Mouse (Mus musculus) intestine, embryonic 16.5 days (tissue): ENCODE results near the gene 4930518I15Rik. TPM values are rescaled to one million over a fixed set of nuclear protein-coding genes. Genes with fewer than 3 reads are reported as not detected.
A peak's percentile ranks its signal among the peaks of the same experiment; 100 is the strongest.
"Not testable (repeated sequence)": the region's sequence is repeated elsewhere in the genome, so short reads cannot be mapped to it uniquely, and the experiment has no call there.

ENCODE experiments used
- ATAC-seq: fragments of 200-750 bp; cut with Nextera tagmentation; 2 replicates; pipeline ENCODE4 v1.8.0; 2017; ENCODE audit warnings: moderate TSS enrichment, moderate library complexity
- H3K27ac ChIP-seq: fragments of 300-500 bp; sonication (generic); 2 replicates; pipeline ENCODE4 v1.5.1; 2014; ENCODE audit warnings: mild to moderate bottlenecking, low read length
- H3K27me3 ChIP-seq: fragments of 300-500 bp; sonication (generic); replicated peaks from 2 replicates; pipeline ENCODE4 v1.6.1; 2014; ENCODE audit warnings: low read length, control low read depth, mixed read lengths; ENCODE audit not compliant: control insufficient read depth, insufficient read depth
- H3K36me3 ChIP-seq: fragments of 300-500 bp; sonication (generic); 2 replicates; pipeline ENCODE4 v1.6.1; 2014; ENCODE audit warnings: low read length, control low read depth; ENCODE audit not compliant: control insufficient read depth, insufficient read depth
- H3K4me1 ChIP-seq: fragments of 300-500 bp; sonication (generic); 2 replicates; pipeline ENCODE4 v1.6.1; 2014; ENCODE audit warnings: low read length, control low read depth, mixed read lengths; ENCODE audit not compliant: control insufficient read depth, insufficient read depth
- H3K4me2 ChIP-seq: fragments of 300-500 bp; sonication (generic); 2 replicates; pipeline ENCODE4 v1.6.1; 2014; ENCODE audit warnings: low read depth, low read length, control low read depth
- H3K4me3 ChIP-seq: fragments of 300-500 bp; sonication (generic); 2 replicates; pipeline ENCODE4 v1.5.1; 2014; ENCODE audit warnings: mild to moderate bottlenecking, low read length
- H3K9ac ChIP-seq: fragments of 300-500 bp; sonication (generic); 2 replicates; pipeline ENCODE4 v1.6.1; 2014; ENCODE audit warnings: low read depth, low read length
- H3K9me3 ChIP-seq: fragments of 300-500 bp; sonication (generic); 2 replicates; pipeline ENCODE4 v1.6.1; 2016; ENCODE audit warnings: low read length, control low read depth; ENCODE audit not compliant: control insufficient read depth
- WGBS: fragments of 180-500 bp; shearing (Covaris S2); extraction: QIAGEN DNeasy Blood & Tissue Kit; methylation state at CpG from one replicate; pipeline ENCODE4 v1.1.7; 2014; 5-methylcytosine and 5-hydroxymethylcytosine counted together
- polyA plus RNA-seq: library from polyadenylated mRNA; unstranded; fragments of >200 nt; fragmentation: Nextera tagmentation; extraction: Ambion mirVana; gene quantifications from 2 replicates; pipeline ENCODE4 v1.2.1, GENCODE M21; 2015

The 4930518I15Rik gene
- polyA plus RNA-seq, 1 experiment from 2014 or later, result 5.1 TPM

DNA sequence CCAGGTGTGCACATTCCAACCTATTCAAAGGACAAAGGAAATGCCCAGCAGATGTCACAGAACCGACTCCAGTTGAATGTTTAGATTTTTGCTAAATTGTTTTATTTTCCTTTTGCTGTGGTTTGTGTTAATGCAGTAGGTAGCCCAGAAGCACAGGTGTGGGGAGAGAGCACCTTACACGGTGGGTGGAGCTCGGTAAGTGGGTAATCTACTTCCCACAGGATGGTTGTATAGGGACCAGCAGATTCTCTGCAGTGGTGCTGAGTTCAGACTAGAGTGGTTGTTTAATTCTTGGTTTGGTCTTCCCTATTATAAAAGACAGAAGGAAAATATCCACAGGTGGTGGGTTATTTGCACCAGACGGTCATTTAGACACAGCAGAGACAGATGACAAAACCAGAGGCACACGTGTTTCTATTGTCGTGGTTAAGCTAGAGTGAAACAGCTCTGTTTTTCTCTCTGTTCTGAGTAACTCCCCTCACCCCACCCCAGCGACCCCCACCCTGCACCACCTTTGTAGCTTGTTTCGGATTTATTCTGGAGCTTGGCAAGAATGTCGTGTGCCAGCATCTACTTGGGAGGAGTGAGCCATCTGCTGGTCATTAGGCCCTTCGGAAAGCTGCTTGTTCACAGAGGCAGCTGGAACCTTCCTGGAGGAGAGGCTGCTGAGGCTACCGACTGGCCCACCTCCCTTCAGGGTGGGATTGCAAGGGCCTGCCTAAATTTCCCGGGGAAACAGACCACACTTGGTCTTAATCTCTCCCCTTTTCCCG is 3.6 kb downstream of the 4930518I15Rik start:
- H3K4me2 ChIP-seq, H3K27ac ChIP-seq, H3K9me3 ChIP-seq, H3K36me3 ChIP-seq, H3K4me3 ChIP-seq, H3K27me3 ChIP-seq, H3K9ac ChIP-seq: not testable (repeated sequence)
- 47% methylated on average over 13 of the region's 13 CpGs for WGBS
- H3K4me1 ChIP-seq, result peaks cover 19% of the 10 kb centered on the region
- 0 out of 2 replicates have a peak, but pooled peaks have one; percentile 31 for ATAC-seq

GRCm38 (mm10) chr2:156853584-156853983 is 4.2 kb downstream of the 4930518I15Rik start:
- not testable (repeated sequence) for H3K27ac ChIP-seq, H3K4me2 ChIP-seq, ATAC-seq, H3K9ac ChIP-seq, H3K27me3 ChIP-seq, H3K9me3 ChIP-seq, H3K4me3 ChIP-seq, H3K36me3 ChIP-seq
- peaks cover 15% of the 10 kb centered on the region; the same call in 1 of the 2 replicates for H3K4me1 ChIP-seq
- 82% methylated on average over 8 of the region's 13 CpGs for WGBS

GRCm38 (mm10) chr2:156850505-156850904 is 7.2 kb downstream of the 4930518I15Rik start:
- Histone ChIP-seq H3K4me3 (no peak overlapping the region), H3K36me3 (peaks cover 9% of the 10 kb centered on the region; the same call in 1 of the 2 replicates), H3K27ac (no peak overlapping the region), H3K4me1 (peaks cover 6% of the 10 kb centered on the region), H3K9me3 (no peaks in the 10 kb centered on the region), H3K9ac (no peak overlapping the region), H3K4me2 (no peak overlapping the region), H3K27me3 (no peaks in the 10 kb centered on the region)
- peak; percentile 38; the same call in 1 of the 2 replicates for ATAC-seq
- 87% methylated on average over 5 of the region's 5 CpGs for WGBS

GRCm38 (mm10) chr2:156848526-156849182 is 9.1 kb downstream of the 4930518I15Rik start:
- Histone ChIP-seq H3K27ac (no peak overlapping the region), H3K4me1 (peaks cover 21% of the 10 kb centered on the region), H3K9me3 (no peaks in the 10 kb centered on the region), H3K9ac (no peak overlapping the region), H3K4me3 (no peak overlapping the region), H3K4me2 (no peak overlapping the region), H3K27me3 (no peaks in the 10 kb centered on the region), H3K36me3 (peaks cover 11% of the 10 kb centered on the region; the same call in 1 of the 2 replicates)
- ATAC-seq, result no peak
- 80% methylated on average over 6 of the region's 6 CpGs for WGBS

DNA sequence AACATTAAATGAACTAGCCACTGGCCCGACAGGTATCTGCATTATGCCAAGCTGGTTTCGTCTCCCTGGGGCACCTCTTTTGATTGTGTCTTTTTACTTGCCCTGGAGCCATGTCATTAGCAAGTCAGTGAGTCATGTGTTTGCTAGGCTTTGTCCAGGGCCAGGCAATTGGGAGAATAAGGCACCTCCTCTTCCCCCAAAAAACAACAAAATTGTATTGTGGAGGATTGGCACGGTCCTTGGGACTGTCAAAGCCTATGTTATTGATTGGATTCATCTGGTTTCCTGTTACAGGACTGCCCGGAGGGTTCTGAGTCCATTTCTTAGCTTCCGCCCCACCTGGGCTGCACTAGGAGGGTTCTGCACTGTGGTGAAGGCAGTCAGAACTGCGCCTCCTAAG is 10.1 kb downstream of the 4930518I15Rik start:
- Histone ChIP-seq H3K4me2 (no peak overlapping the region), H3K36me3 (peaks cover 11% of the 10 kb centered on the region; the same call in 1 of the 2 replicates), H3K9ac (no peak overlapping the region), H3K27ac (no peak overlapping the region), H3K27me3 (no peaks in the 10 kb centered on the region), H3K4me3 (no peak overlapping the region), H3K9me3 (no peaks in the 10 kb centered on the region), H3K4me1 (peaks cover 28% of the 10 kb centered on the region)
- no peak for ATAC-seq
- 75% methylated on average over 6 of the region's 6 CpGs for WGBS

- no peak overlapping the region for H3K27ac ChIP-seq
- no peak for ATAC-seq
- H3K4me2 ChIP-seq, result no peak overlapping the region
- no peak overlapping the region for H3K4me3 ChIP-seq
- H3K36me3 ChIP-seq, result peaks cover 6% of the 10 kb centered on the region; the same call in 1 of the 2 replicates
- no peaks in the 10 kb centered on the region for H3K9me3 ChIP-seq
- 56% methylated on average over 10 of the region's 10 CpGs for WGBS
- H3K9ac ChIP-seq, result no peak overlapping the region
- H3K27me3 ChIP-seq, result no peaks in the 10 kb centered on the region
- H3K4me1 ChIP-seq, result peaks cover 39% of the 10 kb centered on the region
These were observed 13.0 kb downstream of the 4930518I15Rik start for GRCm38 (mm10) chr2:156844715-156845114.

DNA sequence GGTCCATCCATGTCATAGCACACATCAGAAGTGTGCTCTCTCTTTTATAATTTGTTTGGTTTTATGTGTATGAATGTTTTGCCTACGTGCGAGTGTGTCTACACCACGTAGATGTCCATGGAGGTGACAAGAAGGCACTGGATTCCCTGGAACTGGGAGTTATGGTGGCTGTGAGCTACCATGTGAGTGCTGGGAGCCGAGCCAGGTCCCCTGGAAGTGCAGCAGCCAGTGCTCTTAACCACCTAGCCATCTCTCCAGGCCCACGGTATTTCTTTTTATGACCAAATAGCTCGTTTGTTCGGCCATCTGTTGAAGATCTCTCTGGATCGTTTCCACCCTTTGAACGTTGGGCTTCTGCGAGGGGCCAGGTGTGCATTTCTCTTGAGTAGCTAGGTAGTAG is 14.4 kb downstream of the 4930518I15Rik start:
- WGBS, result 51% methylated on average over 10 of the region's 10 CpGs
- peaks cover 45% of the 10 kb centered on the region for H3K4me1 ChIP-seq
- peaks cover 6% of the 10 kb centered on the region; the same call in 1 of the 2 replicates for H3K36me3 ChIP-seq
- no peaks in the 10 kb centered on the region for H3K27me3 ChIP-seq
- H3K9me3 ChIP-seq, result no peaks in the 10 kb centered on the region
- H3K9ac ChIP-seq, result no peak overlapping the region
- no peak overlapping the region for H3K4me3 ChIP-seq
- ATAC-seq, result no peak
- no peak overlapping the region for H3K4me2 ChIP-seq
- no peak overlapping the region for H3K27ac ChIP-seq

DNA sequence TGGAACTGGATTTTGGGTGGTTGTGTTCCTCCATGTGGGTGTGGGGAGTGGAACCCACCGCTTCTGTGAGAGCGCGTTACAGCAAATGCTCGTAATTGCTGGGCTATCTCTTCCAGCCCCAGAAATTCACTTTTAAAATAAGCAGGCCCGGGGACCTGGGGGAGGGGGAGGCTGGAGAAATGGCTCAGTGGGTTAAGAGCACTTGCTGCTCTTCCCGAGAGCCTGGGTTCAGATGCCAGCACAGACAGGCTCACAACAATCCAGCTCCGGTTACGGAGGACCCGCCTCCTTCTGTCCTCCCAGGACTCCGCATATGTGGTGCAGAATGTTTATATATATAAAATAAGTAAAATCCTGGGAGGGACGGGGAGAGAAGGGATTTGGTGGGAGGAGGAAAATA is 15.0 kb downstream of the 4930518I15Rik start:
- Histone ChIP-seq H3K36me3 (peaks cover 6% of the 10 kb centered on the region; the same call in 1 of the 2 replicates), H3K4me1 (peaks cover 50% of the 10 kb centered on the region), H3K4me2 (peak overlapping the region; percentile 92), H3K27ac (peak overlapping the region; percentile 94; the same call in 1 of the 2 replicates), H3K9ac (peak overlapping the region; percentile 88), H3K9me3 (no peaks in the 10 kb centered on the region), H3K27me3 (no peaks in the 10 kb centered on the region), H3K4me3 (peak overlapping the region; percentile 80)
- WGBS, result 22% methylated on average over 11 of the region's 11 CpGs
- no peak for ATAC-seq

GRCm38 (mm10) chr2:156841841-156842706 is 15.7 kb downstream of the 4930518I15Rik start:
- no peaks in the 10 kb centered on the region for H3K27me3 ChIP-seq
- H3K36me3 ChIP-seq, result peaks cover 4% of the 10 kb centered on the region; the same call in 1 of the 2 replicates
- peak; percentile 11; the same call in 1 of the 2 replicates for ATAC-seq
- peaks cover 48% of the 10 kb centered on the region for H3K4me1 ChIP-seq
- H3K4me2 ChIP-seq, result peak overlapping the region; percentile 92
- peak overlapping the region; percentile 80 for H3K4me3 ChIP-seq
- H3K9ac ChIP-seq, result peak overlapping the region; percentile 88
- H3K27ac ChIP-seq, result peak overlapping the region; percentile 94
- H3K9me3 ChIP-seq, result no peaks in the 10 kb centered on the region
- WGBS, result 6% methylated on average over 20 of the region's 20 CpGs
